Mouse (Mus musculus) heart, adult 2 months (tissue): ENCODE results near the gene Syngr2. TPM values are rescaled to one million over a fixed set of nuclear protein-coding genes. Genes with fewer than 3 reads are reported as not detected.
"Not testable (repeated sequence)": the region's sequence is repeated elsewhere in the genome, so short reads cannot be mapped to it uniquely, and the experiment has no call there.

Experiments
- DNase-seq, 2 experiments: peaks; one replicate each; pipeline ENCODE4 v3.0.0; 2021
- H3K27ac ChIP-seq: fragments of 200-600 bp; 2 replicates; pipeline ENCODE4 v1.8.1; 2022
- H3K27me3 ChIP-seq: fragments of 200-500 bp; 2 replicates; pipeline ENCODE4 v1.6.1; 2012; ENCODE audit warnings: mild to moderate bottlenecking, low read length, inconsistent platforms, mixed read lengths; ENCODE audit not compliant: control insufficient read depth, insufficient read depth
- H3K36me3 ChIP-seq: fragments of 200-500 bp; 2 replicates; pipeline ENCODE4 v1.6.1; 2012; ENCODE audit warnings: low read length, inconsistent platforms; ENCODE audit not compliant: control insufficient read depth, insufficient read depth
- H3K4me1 ChIP-seq: fragments of 200-500 bp; 2 replicates; pipeline ENCODE4 v1.6.1; 2011; ENCODE audit warnings: low read length; ENCODE audit not compliant: control insufficient read depth, insufficient read depth
- H3K4me3 ChIP-seq: fragments of 200-600 bp; 2 replicates; pipeline ENCODE4 v1.8.1; 2022
- H3K79me2 ChIP-seq: fragments of 200-500 bp; replicated peaks from 2 replicates; pipeline ENCODE4 v1.6.1; 2012; ENCODE audit warnings: mild to moderate bottlenecking, inconsistent platforms, low read length, moderate library complexity, mixed read lengths; ENCODE audit not compliant: control insufficient read depth, insufficient read depth
- H3K9ac ChIP-seq: fragments of 200-500 bp; 2 replicates; pipeline ENCODE4 v1.6.1; 2012; ENCODE audit warnings: low read depth, mild to moderate bottlenecking, control low read depth, inconsistent platforms, low read length, mixed read lengths
- CTCF ChIP-seq: fragments of 200-600 bp; IDR thresholded peaks from 2 replicates; pipeline ENCODE4 v1.8.1; 2022; ENCODE audit warnings: antibody characterized with exemption, mild to moderate bottlenecking, moderate library complexity
- EP300 ChIP-seq: fragments of 200-500 bp; IDR thresholded peaks from 2 replicates; pipeline ENCODE4 v1.6.1; 2011; ENCODE audit warnings: low read depth, low read length, control low read depth; ENCODE audit not compliant: insufficient read depth
- POLR2A ChIP-seq: fragments of 200-500 bp; IDR thresholded peaks from 2 replicates; pipeline ENCODE4 v1.6.1; 2011; ENCODE audit warnings: mild to moderate bottlenecking, low read depth, low read length, control low read depth; ENCODE audit not compliant: insufficient read depth
- WGBS: fragments of 180-500 bp; shearing (Covaris S2); methylation state at CpG from one replicate; pipeline ENCODE4 v1.1.7; 2018; 5-methylcytosine and 5-hydroxymethylcytosine counted together
- intact Hi-C: fragments of 180-260 bp; cut with DNase I; formaldehyde crosslinking; loops from one replicate; pipeline ENCODE4 v1.15.1; 2025
- polyA plus RNA-seq: library from polyadenylated mRNA; depleted of rRNA; stranded (reverse); fragments of >200 nt; gene quantifications from 2 replicates; pipeline ENCODE4 v1.2.3, GENCODE M21; 2012
- total RNA-seq, 2 experiments: library from RNA; stranded (reverse); gene quantifications; 2 replicates each; pipeline ENCODE4 v1.2.3; 2021

Gene Syngr2
- total and polyA plus RNA-seq, 3 experiments: 109 to 217 (median 129) TPM

GRCm38 (mm10) chr11:117783683-117784309, 25.7 kb upstream of the Syngr2 start:
- TF ChIP-seq EP300: no peak
- TF ChIP-seq POLR2A: 0 out of 2 replicates have a peak, but pooled peaks have one; percentile 17
- TF ChIP-seq CTCF: no peak
- peak; percentile 59 to 62 for DNase-seq
- intact Hi-C loops: loop anchor here (2.0 kb wide), 1 partner anchor 41 kb away; the partner anchor contains the start of gene Afmid

DNA sequence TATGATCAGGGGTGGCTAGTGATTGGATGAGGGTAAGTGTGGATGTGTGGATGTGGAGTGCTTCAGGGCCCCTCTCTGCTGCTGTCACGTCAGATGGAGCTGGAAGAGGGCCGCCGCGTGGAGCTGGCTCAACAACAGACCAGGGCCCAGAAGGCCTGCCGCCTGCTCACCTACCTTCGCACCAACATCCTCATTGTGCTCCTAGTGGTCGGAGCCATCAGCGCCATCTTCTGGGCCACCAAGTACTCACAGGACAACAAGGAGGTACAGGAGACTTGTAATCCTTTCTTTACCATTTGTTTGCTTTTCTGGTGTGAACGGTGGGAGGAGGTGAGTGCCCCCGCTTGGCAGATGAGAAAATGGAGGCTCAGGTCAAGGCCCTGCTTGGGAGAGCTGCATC, 23.2 kb upstream of the Syngr2 start:
- peaks cover 1% of the 10 kb centered on the region; the same call in 1 of the 2 replicates for H3K4me1 ChIP-seq
- WGBS: 19% methylated on average over 10 of the region's 10 CpGs

More at GRCm38 (mm10) chr11:117783683-117784309, 25.7 kb upstream of the Syngr2 start:
- H3K4me1 ChIP-seq: peaks cover 4% of the 10 kb centered on the region; the same call in 1 of the 2 replicates
- H3K4me3 ChIP-seq: peak overlapping the region; percentile 52
- no peaks in the 10 kb centered on the region for H3K36me3 ChIP-seq
- no peaks in the 10 kb centered on the region for H3K79me2 ChIP-seq
- peak overlapping the region; percentile 52; the same call in 1 of the 2 replicates for H3K9ac ChIP-seq
- peak overlapping the region; percentile 96 for H3K27ac ChIP-seq
- H3K27me3 ChIP-seq: no peaks in the 10 kb centered on the region
- WGBS: 54% methylated on average over 10 of the region's 10 CpGs

DNA sequence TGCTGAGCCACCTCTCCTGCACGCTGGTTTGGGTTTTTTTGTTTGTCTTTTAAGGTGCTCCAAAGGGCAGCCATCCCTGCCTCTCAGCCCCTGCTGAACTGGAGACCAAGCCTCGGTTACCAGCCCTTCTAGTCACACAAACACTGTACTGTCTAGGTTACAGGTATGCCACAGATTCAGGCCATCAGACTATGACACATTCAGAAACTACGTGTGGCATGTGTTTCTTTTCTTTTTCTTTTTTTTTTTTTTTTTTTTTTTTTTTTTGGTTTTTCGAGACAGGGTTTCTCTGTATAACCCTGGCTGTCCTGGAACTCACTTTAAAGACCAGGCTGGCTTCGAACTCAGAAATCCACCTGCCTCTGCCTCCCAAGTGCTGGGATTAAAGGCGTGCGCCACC, 21.0 kb upstream of the Syngr2 start:
- not testable (repeated sequence) for H3K9ac ChIP-seq, H3K79me2 ChIP-seq, H3K4me1 ChIP-seq, H3K27me3 ChIP-seq, H3K4me3 ChIP-seq, DNase-seq, H3K36me3 ChIP-seq, H3K27ac ChIP-seq
- intact Hi-C loops: loop anchor here (5.0 kb wide), 1 partner anchor 36 kb away; no protein-coding TSS in a partner anchor
- 90% methylated on average over 7 of the region's 7 CpGs for WGBS

More for the DNA sequence above, 23.2 kb upstream of the Syngr2 start:
- peak; percentile 68 to 69 for DNase-seq
- intact Hi-C loops: loop anchor here (1.0 to 5.0 kb wide), 2 partner anchors 34 to 77 kb away; no protein-coding TSS in a partner anchor
- Histone ChIP-seq H3K27me3 (no peaks in the 10 kb centered on the region), H3K79me2 (no peaks in the 10 kb centered on the region), H3K9ac (no peak overlapping the region), H3K27ac (no peak overlapping the region), H3K36me3 (no peaks in the 10 kb centered on the region), H3K4me3 (no peak overlapping the region)
- TF ChIP-seq EP300 (peak; percentile 59; the same call in 1 of the 2 replicates), CTCF (peak; percentile 84), POLR2A (no peak)

- no peak overlapping the region for H3K9ac ChIP-seq
- H3K79me2 ChIP-seq: no peaks in the 10 kb centered on the region
- peak; percentile 71 to 83 for DNase-seq
- intact Hi-C loops: loop anchor here (1.0 kb wide), 1 partner anchor 34 kb away; no protein-coding TSS in a partner anchor
- H3K36me3 ChIP-seq: no peaks in the 10 kb centered on the region
- H3K27ac ChIP-seq: no peak overlapping the region
- no peak overlapping the region for H3K4me3 ChIP-seq
- H3K4me1 ChIP-seq: no peaks in the 10 kb centered on the region; the same call in 1 of the 2 replicates
- no peaks in the 10 kb centered on the region for H3K27me3 ChIP-seq
- 7% methylated on average over 14 of the region's 14 CpGs for WGBS
- TF ChIP-seq EP300 (peak; percentile 64; the same call in 1 of the 2 replicates), CTCF (peak; percentile 97), POLR2A (no peak)
Observed at GRCm38 (mm10) chr11:117790286-117790685, 19.2 kb upstream of the Syngr2 start.

- DNase-seq: peak in 1 of 2 experiments; percentile 27
- intact Hi-C loops: loop anchor here (1.0 kb wide), 1 partner anchor 33 kb away; no protein-coding TSS in a partner anchor
- H3K79me2 ChIP-seq: no peaks in the 10 kb centered on the region
- no peak overlapping the region for H3K9ac ChIP-seq
- H3K27me3 ChIP-seq: no peaks in the 10 kb centered on the region
- no peak for TF ChIP-seq EP300
- TF ChIP-seq POLR2A: no peak
- TF ChIP-seq CTCF: no peak
- WGBS: 58% methylated on average over 23 of the region's 23 CpGs
- H3K36me3 ChIP-seq: no peaks in the 10 kb centered on the region
- no peak overlapping the region for H3K4me3 ChIP-seq
- H3K4me1 ChIP-seq: no peaks in the 10 kb centered on the region; the same call in 1 of the 2 replicates
- H3K27ac ChIP-seq: no peak overlapping the region
Observed at GRCm38 (mm10) chr11:117790703-117791440, 18.6 kb upstream of the Syngr2 start.
